Mouse (Mus musculus): ENCODE measurements at regions not wholly inside any gene's neighbourhood (a gene's known extent, or its start where the extent isn't known, plus 50 kb on each side); places are given as distances from the start of the nearest gene placed in this dataset.

DNA sequence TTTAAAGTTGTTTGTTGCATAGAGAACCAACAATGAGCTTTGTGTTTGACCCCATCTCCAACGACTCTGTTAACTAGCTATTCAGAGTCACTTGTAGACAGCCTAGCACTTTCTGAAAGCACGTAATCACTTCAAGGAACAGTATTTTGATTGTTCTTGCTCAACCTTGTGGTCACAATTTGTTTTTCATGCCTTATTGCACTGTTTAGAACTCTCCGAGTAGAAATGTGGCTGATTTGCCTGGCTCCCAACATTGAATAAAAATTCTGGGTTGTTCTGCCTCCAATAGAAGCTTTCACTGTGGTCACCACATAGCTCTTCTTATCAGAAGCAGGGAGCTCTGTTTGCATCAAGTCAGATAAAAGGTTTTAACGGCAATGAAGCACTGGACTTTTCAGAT is 446.9 kb upstream of the Fam19a5 start:
- DNase-seq (ENCODE audit: low read depth), result no peak

DNA sequence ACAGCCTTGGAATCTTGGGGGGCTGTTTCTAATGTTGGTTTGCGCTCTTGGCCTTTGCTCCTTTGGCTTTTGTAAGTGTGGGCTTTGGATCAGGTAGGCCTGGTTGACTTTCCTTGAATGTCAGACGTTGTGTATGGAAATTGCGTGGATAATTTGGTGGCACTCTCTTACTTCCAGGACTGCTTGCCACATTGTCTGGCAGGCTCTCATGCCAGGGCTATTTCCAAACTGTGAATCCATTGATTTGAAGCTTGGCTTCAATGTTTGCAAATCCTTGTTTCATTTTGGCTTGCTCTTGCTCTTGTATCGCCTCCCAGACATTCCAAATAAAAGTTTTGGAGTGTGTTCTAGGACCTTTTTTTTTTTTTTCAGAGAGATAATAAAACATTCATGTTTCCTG is 443.0 kb upstream of the Fam19a5 start:
- no peak for DNase-seq (ENCODE audit: low read depth)

DNA sequence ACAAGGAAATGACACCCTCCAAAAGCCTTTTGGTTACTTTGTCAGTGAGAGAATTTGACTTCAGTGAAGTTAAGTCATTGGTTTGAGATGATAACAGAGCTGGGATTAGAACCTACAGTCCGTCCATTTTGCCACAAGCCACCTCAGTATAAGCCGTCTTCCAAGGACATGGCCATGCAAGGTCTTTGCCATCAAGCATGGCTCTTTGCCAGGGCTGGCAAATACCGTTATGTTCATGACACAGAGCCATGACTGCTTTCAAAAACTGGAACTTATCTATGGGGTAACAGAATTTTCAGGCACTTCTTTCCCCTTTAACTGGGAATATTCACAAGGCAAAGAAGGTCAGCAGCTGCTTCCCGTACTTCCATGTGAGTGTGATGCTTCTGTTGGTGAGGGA is 441.9 kb upstream of the Fam19a5 start:
- no peak for DNase-seq (ENCODE audit: low read depth)

DNA sequence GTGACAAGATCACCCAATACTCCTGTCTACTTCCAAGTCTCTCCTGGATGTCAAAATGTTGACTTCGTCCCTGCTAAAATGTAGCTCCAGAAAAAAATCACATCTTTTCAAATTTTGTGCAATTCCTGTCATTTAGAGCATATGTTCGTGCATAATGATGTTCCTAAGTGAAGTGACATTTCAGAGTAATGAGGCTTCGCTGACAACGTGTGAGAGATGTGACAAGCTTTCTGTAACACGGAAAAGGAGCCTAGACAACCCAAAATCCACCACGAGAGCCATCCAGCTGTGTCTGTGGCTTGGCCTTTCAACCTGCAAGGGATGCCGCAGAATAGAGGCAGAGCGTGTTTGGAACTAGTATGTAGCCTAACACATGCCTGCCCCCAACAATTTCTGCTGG is 438.1 kb upstream of the Fam19a5 start:
- no peak for DNase-seq (ENCODE audit: low read depth)

DNA sequence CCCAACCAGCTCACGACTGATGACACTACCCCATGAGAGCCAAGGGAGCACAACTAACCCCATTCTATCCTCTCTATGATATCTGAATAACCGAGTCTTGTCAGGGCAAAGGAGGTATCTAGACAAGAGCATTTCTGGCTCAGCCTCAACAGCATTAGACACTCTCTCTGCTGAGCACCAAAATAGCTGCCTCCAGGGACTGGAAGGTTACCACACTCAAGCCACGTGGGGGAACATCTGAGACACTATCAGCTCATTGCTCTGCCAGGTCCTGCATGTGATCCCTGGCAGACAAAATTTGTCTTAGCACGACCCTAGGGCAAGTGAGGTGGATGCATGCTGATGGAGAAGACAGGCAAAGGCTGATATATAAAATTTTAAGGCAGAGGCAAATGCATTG is 436.4 kb upstream of the Fam19a5 start:
- DNase-seq (ENCODE audit: low read depth), result no peak

- no peak for DNase-seq (ENCODE audit: low read depth)
Measured at GRCm38 (mm10) chr15:87108411-87108810, 435.7 kb upstream of the Fam19a5 start.

DNA sequence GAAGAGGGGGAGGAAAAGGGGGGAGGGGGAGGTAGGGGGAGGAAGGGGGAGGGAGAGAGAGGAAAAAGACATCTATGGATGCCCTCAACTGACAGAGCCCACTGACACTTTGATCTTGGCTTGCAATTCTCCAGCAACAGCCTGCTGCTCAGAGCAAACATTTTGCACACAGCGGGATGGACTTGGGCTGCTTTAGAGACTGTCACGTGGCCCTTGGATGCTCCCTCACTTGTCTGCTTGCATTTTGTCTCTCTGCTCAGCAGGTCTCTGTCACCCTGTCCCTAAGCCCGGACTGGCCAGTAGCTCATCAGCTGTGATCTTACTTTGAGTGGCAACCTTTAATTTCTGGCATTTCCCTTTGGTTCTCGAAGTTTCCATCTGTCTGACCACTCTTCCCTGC is 421.4 kb upstream of the Fam19a5 start:
- DNase-seq (ENCODE audit: low read depth), result no peak

DNA sequence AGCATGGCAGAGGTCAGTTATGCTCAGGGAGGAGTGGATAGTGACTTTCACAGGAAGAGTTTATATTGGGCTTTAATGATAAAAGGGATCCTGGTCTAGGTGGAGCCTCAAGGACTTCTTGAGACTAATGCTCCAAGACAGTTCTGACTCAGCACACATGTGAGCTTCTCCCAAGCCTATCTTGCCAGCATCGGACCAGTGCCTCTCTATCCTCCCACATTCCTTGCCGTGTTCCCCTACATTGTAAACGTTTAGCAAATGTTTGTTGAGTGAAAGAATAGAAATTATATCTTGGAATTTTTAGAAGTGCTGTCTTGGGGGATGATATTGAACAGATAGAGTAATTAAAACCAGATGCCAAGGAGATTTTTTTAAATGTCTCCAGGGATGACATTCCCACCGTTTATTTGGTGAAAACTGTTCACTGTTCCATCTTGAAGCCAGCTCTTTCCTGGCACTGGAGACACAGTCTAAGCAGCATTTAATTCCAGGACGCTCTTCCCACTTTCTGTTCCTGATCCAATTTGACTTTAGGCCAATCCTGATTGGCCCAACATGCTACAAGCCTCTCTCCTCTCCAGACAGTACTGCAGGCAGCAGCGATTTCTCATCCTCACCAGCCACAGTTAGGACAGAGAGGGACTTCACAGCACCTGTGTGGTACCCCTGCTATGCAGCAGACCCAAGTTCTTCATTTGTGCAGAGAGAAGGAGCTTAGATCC is 418.5 kb upstream of the Fam19a5 start:
- DNase-seq (ENCODE audit: low read depth), result no peak

GRCm38 (mm10) chr15:87138870-87139269 is 405.2 kb upstream of the Fam19a5 start:
- no peak for DNase-seq (ENCODE audit: low read depth)

- no peak for DNase-seq (ENCODE audit: low read depth)
Measured at GRCm38 (mm10) chr15:87169136-87169535, 375.0 kb upstream of the Fam19a5 start.

GRCm38 (mm10) chr15:87170890-87171289 is 373.2 kb upstream of the Fam19a5 start:
- no peak for DNase-seq (ENCODE audit: low read depth)

- DNase-seq (ENCODE audit: low read depth), result no peak
Measured at GRCm38 (mm10) chr15:87173096-87173495, 371.0 kb upstream of the Fam19a5 start.

DNA sequence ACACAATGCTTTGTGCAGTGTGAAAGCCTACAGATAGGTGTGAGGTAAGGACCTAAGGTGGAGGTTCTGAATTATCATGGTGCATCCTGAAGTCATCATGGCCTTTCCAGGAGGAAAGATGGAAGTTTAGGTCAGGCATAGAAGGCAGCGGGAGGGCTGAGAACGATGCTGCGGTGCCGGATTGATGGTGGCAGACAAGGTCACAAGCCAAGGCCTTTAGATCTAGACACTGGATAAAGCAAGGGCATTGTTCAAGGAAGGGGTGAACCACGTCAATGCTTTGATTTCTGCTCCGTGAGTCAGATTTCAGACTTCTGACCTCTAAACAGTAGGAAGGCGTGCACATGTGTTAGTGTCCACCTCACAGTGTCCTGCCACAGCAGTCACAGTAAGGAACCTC is 365.5 kb upstream of the Fam19a5 start:
- DNase-seq (ENCODE audit: low read depth), result no peak

DNA sequence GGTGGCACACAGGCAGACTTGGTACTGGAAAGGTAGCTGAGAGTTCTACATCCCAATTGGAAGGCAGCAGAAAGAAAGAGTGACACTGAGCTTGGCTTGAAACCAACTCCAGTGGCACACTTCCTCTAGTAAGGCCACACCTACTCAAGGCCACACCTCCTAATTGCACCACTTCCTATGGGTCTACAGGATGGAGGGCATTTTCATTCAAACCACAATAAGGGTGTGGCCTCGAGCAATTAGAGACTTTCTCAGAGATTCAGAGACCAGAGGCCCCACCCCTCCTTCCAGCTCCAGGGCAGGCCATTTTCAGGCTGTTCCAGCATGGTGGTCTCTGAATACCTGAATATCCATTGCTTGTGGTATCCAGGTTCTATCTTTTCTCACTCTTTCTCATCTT is 363.3 kb upstream of the Fam19a5 start:
- no peak for DNase-seq (ENCODE audit: low read depth)

GRCm38 (mm10) chr15:87184248-87184647 is 359.9 kb upstream of the Fam19a5 start:
- no peak for DNase-seq (ENCODE audit: low read depth)

GRCm38 (mm10) chr15:87188816-87189455 is 355.2 kb upstream of the Fam19a5 start:
- DNase-seq (ENCODE audit: low read depth), result no peak

- DNase-seq (ENCODE audit: low read depth), result no peak
Measured at GRCm38 (mm10) chr15:87191901-87192300, 352.2 kb upstream of the Fam19a5 start.

- no peak for DNase-seq (ENCODE audit: low read depth)
Measured at GRCm38 (mm10) chr15:87196306-87196893, 347.7 kb upstream of the Fam19a5 start.

DNA sequence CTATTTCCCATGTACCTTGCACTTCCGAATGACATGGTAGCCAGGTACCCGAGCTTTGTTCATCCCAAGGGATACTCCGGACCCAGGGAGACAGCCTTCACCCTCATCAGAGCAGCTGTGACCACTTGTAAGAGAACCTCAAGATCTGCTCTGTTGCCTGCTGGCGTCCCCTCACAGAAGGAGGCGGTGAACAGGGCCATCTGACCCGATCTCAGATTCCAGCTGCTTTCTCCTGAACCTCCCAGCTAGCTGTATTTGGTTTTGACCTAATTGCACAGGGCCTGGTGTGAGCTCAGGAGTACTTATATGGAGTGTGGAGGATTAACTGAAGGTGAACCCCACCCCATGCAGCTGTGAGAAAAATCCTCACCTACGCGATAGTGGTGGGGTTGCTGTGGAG is 344.5 kb upstream of the Fam19a5 start:
- DNase-seq (ENCODE audit: low read depth), result no peak

- no peak for DNase-seq (ENCODE audit: low read depth)
Measured at GRCm38 (mm10) chr15:87200282-87201048, 343.6 kb upstream of the Fam19a5 start.

DNA sequence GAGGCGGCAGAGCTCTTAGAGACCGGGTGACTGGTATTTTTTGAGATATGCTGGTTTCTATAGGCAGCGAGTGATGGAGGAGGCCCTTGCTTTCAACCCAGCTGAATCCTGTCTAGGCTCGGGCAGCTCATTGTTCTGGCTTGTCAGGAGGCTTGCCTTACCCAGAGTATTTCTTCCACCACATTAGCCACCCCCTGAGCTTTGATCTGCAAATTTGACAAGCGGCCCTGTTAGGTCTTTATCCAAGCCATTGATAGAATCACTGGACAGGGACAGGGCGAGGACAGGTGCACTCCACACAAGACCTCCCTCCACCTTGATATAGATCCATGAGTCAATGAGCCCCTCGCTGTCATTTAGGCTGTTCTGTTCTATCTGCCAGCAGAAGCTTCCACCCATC is 343.0 kb upstream of the Fam19a5 start:
- no peak for DNase-seq (ENCODE audit: low read depth)

- DNase-seq (ENCODE audit: low read depth), result no peak
Measured at GRCm38 (mm10) chr15:87229951-87230350, 314.1 kb upstream of the Fam19a5 start.

GRCm38 (mm10) chr15:87236096-87236495 is 308.0 kb upstream of the Fam19a5 start:
- DNase-seq (ENCODE audit: low read depth), result no peak

Measured in naive thymus-derived CD4-positive, alpha-beta T cell, adult 2 months (primary cell).